Mouse (Mus musculus) cerebral cortex, adult 2 months (tissue): ENCODE results near the gene Elovl5.

Experiments used
- WGBS: fragments of 180-500 bp; shearing (Covaris S2); methylation state at CpG from one replicate; pipeline ENCODE4 v1.1.7; 2018; 5-methylcytosine and 5-hydroxymethylcytosine counted together

Gene Elovl5

DNA sequence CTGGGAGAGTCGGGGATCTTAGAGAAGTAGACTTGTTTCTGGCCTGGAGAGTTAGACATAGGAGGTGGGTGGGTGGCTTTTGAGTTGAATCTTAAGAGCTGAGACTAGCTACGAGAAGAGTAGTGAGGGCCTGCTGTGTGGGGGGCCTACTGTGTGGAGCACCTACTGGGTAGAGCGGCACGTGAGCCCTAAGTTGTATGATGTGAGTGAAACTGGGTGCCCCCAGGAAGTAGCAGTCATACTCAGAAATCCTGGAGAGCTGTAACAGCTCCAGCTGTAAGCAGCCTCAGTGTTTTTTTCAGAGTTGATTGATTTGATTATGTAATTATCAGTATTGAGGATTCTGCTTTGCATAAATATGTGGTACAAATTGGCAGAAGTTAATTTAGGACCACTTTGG lies 11.6 kb downstream of the Elovl5 start:
- WGBS, result 68% methylated on average over 4 of the region's 4 CpGs

DNA sequence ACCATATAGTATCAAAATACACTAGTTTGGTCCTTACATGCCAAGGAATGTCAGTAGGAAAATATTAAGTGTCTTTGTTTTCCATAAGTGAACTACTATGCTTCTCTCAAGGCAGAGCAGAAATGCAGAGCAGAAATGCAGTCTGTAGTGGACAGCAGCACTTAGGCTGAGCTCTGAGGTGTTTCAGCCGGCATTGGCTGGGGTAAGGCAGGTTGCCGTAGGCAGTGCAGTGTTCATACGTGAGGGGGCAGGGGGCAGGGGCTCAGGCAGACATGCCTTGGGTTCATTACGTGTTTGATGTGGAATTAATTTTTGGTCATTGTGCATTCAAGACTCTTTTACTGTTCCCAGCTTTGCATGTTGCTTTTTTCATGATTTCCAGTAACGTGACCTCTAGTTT lies 12.1 kb downstream of the Elovl5 start:
- whole genome bisulfite sequencing, result 87% methylated on average over 5 of the region's 5 CpGs

- WGBS, result 68% methylated on average over 10 of the region's 10 CpGs
Observed at GRCm38 (mm10) chr9:77930036-77930859, 13.1 kb downstream of the Elovl5 start.

- WGBS, result 40% methylated on average over 4 of the region's 4 CpGs
Observed at GRCm38 (mm10) chr9:77930860-77931184, 13.7 kb downstream of the Elovl5 start.

DNA sequence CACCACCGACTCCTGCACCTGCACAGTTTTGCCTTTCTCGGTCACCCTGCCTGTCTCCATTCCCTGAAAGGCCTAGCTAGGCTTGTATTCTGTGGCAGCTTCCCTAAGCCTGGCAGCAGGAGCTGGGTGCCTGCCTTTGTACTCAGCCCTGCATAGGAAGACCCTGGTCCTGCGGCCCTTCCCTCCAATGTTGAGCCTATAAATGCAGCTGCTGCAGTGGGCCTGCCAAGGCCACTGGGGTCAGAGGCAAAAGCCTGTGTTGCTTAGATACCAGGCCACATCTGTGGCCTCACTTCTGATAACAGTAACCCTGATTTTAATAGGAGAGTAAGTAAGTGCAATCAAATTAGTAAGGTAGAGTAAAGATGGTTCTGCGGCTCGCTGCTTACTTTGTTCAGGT lies 14.6 kb downstream of the Elovl5 start:
- 82% methylated on average over 5 of the region's 5 CpGs for WGBS

GRCm38 (mm10) chr9:77935818-77936611 lies 18.9 kb downstream of the Elovl5 start:
- WGBS, result 71% methylated on average over 10 of the region's 10 CpGs

DNA sequence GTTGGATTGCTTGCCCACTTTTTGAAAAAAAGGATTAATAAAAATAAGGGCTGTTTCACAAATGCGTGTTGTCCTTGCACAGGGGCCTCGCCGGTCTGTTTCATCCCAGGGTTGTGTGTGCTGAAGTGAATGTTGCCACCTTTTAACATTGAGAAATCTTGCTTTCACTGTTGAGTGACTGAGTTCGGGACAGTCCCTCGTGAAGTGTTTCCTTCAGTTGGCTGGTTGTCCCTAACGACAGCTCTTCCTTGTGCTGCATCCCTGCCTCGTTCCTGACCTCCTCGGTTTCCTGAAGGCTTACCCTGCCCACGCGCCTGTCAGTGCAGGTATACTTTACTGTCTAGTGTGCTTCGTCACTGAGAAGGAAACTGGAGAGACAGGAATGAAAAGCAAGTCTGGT lies 20.7 kb downstream of the Elovl5 start:
- WGBS, result 75% methylated on average over 11 of the region's 11 CpGs

DNA sequence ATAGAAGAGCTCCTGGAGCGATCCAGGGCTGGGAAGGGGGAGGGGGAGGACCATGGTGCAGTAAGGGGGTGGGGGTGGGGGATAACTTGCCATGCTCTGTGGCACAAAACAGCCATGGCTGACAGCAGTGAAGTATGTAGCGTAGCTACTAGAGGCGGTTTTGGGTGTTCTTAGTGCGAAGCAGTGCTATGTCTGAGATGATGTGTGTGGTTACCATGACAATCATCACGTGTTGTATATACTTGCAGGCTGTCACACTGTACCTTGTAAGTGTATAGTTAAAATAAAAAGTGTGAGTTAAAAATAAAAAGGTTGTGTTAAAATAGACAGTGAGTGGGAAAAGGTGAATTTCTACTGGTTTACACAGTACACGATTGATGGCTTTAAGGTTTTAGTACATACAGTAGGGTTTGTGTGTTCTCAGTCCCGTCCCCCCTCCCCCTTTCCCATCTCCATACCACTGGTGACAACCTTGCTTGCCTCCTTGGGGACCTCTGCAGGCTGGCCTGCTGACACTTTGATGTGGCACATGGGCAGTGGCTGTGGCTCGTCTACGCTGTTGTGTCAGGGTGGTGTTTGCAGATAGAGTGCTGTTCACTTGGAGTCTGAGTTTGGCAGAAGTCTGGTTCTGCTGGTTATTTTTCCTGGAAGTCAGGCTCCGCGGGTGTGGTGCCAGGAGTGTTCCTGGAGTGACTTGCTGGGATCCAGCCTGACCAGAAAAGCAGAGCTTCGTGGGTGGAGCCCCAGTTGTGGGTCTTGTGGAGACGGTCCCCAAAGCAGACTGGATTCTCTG lies 21.8 kb downstream of the Elovl5 start:
- 29% methylated on average over 13 of the region's 13 CpGs for WGBS

DNA sequence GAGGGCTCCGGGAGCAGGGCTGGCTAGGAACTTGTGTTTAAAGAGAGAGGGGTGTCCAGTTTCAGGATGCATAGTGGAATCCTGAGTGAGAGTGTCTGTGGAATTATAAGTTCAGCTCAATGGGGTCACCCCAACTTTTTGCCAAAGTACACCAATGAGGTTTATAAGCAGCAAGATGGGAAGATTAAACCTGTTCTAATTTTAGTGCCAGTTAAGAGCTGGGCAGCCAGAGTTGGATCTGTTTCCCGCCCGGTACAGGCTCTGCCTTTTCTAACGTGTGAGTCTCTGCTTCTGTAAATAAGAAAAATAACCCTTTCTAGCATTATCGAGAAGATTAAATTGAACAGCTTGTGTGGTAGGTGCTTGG lies 22.4 kb downstream of the Elovl5 start:
- WGBS, result 27% methylated on average over 5 of the region's 5 CpGs

- 49% methylated on average over 6 of the region's 6 CpGs for WGBS
Observed at GRCm38 (mm10) chr9:77941058-77941457, 23.9 kb downstream of the Elovl5 start.

DNA sequence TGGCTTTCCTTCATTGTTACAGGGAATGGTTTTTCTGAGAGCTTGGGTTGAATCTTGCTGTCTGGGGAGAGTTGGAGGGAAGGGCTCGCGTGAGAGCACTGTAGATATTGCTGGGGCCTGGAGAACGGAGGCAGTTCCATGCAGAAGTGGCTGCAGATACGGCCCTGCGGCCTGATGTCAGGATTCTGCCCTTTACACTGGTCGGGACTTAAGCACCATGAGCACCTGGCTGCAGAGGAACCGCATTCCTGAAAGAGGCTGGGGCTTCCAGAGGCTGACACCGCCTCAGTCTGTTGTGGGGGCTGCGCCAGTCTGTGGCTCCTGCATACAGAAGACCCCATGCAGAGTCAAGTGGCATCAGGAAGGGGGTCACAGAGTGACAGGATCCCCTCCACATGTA lies 24.7 kb downstream of the Elovl5 start:
- WGBS, result 92% methylated on average over 9 of the region's 9 CpGs

- 92% methylated on average over 10 of the region's 10 CpGs for WGBS
Observed at GRCm38 (mm10) chr9:77942411-77942810, 25.2 kb downstream of the Elovl5 start.

GRCm38 (mm10) chr9:77943316-77943715 lies 26.2 kb downstream of the Elovl5 start:
- WGBS, result 100% methylated on average over 2 of the region's 2 CpGs

GRCm38 (mm10) chr9:77944195-77944594 lies 27.0 kb downstream of the Elovl5 start:
- WGBS, result 83% methylated on average over 3 of the region's 3 CpGs

DNA sequence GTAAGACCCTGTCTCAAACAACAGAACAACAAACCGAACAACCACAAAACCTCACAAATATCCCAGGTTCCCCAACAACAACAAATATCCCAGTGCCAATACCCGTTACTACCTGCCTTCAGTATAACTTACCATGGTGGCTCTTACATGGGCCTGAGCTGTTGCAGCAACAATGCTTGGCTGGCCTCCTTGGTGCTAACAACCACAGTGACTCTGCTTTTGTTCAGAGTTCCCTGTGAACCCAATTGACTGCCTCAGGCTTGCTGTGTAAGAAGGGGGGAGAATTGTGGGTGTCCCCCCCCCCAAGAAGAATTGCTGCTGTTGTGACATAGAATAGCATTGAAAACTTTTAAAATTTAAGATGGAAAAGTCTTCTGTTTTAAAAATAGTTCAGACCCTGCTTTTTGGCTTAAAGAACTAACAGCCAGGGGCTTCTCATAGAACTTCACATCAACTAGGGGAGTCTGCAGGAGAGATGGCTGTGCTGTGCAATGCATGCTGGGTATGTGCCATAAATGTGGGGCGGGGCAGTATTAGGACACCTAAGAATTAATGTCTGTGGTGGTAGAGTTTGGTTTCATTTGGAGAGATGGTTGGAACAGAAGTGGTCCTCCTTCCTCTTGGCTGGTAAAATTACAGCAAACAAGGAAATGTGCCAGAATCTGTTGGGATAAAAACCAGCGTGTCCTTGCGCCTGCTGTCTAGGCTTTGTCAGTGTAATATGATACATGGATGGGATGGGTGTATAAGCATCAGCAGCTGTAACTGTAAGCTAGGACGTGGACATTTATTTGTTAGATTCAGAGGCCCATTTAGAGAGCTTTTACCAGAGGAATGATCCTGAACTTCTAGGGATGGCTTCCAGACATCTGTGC lies 28.9 kb downstream of the Elovl5 start:
- WGBS, result 78% methylated on average over 6 of the region's 6 CpGs

GRCm38 (mm10) chr9:77948214-77948613 lies 31.1 kb downstream of the Elovl5 start:
- WGBS, result 99% methylated on average over 2 of the region's 2 CpGs

- WGBS, result 57% methylated on average over 7 of the region's 7 CpGs
Observed at GRCm38 (mm10) chr9:77949753-77950268, 32.6 kb downstream of the Elovl5 start.

DNA sequence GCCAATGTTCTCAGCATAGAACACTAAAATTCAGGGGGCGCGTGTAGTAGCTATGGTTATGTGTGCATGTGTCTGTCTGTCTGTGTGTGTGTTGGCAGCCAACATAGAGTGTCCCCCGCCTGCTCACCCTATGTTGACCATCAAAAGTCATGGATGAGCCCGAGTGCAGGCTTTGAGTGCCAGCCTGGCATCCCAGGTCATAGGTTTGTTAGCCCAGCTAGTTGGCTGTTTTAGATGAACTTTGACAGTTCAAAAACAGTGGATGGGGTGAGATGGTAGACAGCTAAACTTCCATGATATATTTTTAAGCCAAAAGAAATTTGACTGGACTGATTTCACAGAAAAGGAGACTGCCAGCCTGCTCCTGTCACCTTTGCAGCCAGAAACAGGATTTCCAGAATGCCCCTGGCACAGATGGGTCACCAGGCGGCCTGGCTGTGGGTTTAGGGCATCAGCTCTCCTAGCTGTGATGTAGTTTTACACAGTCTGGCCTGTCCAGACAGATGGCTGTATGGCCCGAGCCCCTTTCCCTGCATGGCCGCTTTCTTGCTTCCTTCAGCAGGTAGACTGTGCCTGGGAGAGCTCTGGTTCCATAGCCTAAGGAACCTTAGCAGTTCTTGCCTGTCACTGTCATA lies 33.8 kb downstream of the Elovl5 start:
- WGBS, result 89% methylated on average over 7 of the region's 7 CpGs

- 89% methylated on average over 7 of the region's 7 CpGs for WGBS
Observed at GRCm38 (mm10) chr9:77951971-77952370, 34.8 kb downstream of the Elovl5 start.

- 63% methylated on average over 8 of the region's 8 CpGs for WGBS
Observed at GRCm38 (mm10) chr9:77953053-77953452, 35.9 kb downstream of the Elovl5 start.

DNA sequence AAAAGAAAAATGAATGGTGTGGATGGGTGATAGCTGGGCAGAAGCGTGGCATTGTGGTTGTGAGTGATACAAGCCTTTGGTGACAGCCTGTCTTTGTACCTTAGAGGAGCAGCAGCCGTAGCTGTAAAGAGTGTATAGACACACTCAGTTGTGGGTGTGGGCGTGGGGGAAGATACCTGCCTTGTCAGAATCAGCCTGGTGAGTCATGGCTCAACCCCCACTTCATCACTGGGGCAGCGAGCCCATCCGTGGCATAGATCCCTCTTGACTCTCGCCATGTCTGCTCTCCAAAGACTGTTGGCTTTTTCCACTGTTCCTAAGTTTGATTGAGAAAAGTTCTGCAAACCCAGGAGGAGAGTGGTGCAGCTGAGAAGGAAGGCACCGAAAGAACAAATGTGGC lies 37.3 kb downstream of the Elovl5 start:
- WGBS, result 48% methylated on average over 7 of the region's 7 CpGs
